Mouse (Mus musculus) kidney, adult 2 months (tissue): Measurements from ENCODE around the gene Rgs12.

Experiments
- CTCF ChIP-seq: fragments of 200-500 bp; conservative IDR thresholded peaks from 2 replicates; pipeline ENCODE4 v1.5.1; 2011; ENCODE audit warnings: low read depth, mild to moderate bottlenecking, control low read depth, low read length, moderate library complexity, mixed read lengths; ENCODE audit not compliant: insufficient read depth, insufficient read length
- POLR2A ChIP-seq: fragments of 200-500 bp; IDR thresholded peaks from one replicate; pipeline ENCODE4 v1.6.1; 2011; ENCODE audit warnings: low read depth, low read length, control low read depth

DNA sequence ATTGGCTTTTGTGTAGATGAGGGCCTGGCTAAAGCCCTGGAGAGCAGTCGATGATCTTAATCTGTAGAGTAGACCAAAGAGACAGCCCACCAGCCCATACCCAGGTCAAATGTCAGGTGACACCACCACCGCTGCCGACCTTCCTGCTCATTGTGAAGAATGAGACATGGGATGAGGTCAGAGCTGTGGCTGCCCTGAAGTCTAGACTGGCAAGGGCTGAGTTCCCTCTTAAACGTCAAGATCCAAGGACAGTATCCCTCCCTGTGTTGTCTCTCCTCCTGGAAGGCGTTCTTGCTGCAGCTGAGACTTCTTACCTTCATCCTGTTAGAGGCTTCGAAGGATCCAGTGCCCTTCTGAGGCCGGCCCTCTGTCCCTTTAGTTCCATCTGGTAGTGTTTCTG lies 6.9 kb downstream of the Rgs12 start:
- TF ChIP-seq CTCF (no peak), POLR2A (no peak)
